Mouse (Mus musculus) brain, embryonic 14.5 days (tissue): ENCODE measurements at regions not wholly inside any gene's neighbourhood (a gene's known extent, or its start where the extent isn't known, plus 50 kb on each side); places are given as distances from the start of the nearest gene placed in this dataset.

Experiments used
- CTCF ChIP-seq: fragments of 200-500 bp; IDR thresholded peaks from 2 replicates; pipeline ENCODE4 v1.5.1; 2012; ENCODE audit warnings: inconsistent platforms, mild to moderate bottlenecking, moderate library complexity, borderline replicate concordance; ENCODE audit not compliant: insufficient read depth, insufficient read length; ENCODE audit errors: extremely low read depth
- POLR2A ChIP-seq: fragments of 200-500 bp; IDR thresholded peaks from 2 replicates; pipeline ENCODE4 v1.6.1; 2012; ENCODE audit warnings: mild to moderate bottlenecking, inconsistent platforms, borderline replicate concordance; ENCODE audit not compliant: poor library complexity, insufficient read depth, insufficient read length, severe bottlenecking; ENCODE audit errors: extremely low read depth

DNA sequence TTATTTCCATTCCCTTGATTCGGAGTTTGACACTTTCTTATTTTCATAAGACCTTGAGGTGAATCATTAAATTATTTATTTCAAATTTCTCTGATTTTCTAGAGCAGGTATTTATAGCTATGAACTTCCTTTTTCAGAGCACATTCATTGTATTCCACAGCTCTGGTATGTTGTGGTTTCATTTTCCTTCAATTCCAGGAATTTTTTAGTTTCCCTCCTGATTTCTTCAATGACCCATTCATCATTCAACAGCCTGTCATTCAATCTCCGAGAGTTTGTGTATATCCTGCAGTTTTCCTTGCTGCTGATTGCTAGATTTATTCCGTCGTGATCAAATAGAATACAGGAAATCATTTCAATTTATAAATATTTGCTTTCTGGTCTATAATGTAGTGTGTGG is 264.7 kb upstream of the Rtl1 start:
- TF ChIP-seq CTCF (no peak), POLR2A (no peak)
